Mouse (Mus musculus) cerebellum, adult 11-12 months (tissue): ENCODE measurements around the gene 6030458C11Rik.
A peak's percentile ranks its signal among the peaks of the same experiment; 100 is the strongest.

ENCODE experiments used
- DNase-seq: peaks from one replicate; pipeline ENCODE4 v3.0.0; 2022

6030458C11Rik gene

DNA sequence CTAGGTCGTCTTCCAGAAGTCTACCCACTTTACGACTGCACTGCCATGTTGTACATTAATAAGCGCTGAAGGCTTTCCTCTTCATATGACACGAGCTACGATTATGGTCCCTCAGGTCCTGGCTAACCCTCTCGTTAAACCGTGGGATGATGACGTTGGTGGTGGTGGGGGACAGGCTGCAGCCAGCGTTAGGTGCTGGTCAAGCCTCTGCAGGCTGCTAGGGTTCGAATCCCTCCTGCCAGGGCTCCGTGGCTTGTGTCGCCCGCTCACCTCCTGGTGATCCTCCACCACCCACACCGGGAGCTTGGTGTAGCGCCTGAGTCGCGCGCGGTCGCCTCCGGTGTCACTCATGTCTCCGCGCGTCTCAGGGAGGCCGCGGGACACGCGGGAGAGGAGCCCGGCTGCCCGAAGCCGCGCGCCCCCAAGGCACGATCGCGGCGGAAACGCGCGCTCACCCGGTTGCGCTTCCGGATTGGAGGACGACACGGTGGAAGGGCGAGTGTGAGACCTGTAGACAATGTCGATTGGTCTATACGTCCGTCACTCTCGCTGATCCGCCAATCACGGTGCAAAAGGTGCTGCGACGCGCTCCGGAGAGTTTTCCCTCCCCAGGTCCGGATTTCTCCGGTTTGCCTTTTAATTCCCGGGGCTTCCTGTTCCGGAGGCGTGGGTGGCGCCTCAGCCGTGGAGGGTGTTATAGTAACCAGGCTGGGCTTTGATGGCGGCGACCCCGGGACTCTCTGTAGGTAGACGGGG, at the start of gene 6030458C11Rik, which contains the start of gene Drosha:
Gene 6030458C11Rik, minus strand, starts transcription at position 453 of the 756 bp plus-strand sequence.
Gene Drosha, plus strand, starts transcription at position 619 of the 756 bp plus-strand sequence.
- peak; percentile 97 for DNase-seq

- DNase-seq: no peak
These were observed 42.8 kb upstream of the 6030458C11Rik start for GRCm38 (mm10) chr15:12867269-12867668.

DNA sequence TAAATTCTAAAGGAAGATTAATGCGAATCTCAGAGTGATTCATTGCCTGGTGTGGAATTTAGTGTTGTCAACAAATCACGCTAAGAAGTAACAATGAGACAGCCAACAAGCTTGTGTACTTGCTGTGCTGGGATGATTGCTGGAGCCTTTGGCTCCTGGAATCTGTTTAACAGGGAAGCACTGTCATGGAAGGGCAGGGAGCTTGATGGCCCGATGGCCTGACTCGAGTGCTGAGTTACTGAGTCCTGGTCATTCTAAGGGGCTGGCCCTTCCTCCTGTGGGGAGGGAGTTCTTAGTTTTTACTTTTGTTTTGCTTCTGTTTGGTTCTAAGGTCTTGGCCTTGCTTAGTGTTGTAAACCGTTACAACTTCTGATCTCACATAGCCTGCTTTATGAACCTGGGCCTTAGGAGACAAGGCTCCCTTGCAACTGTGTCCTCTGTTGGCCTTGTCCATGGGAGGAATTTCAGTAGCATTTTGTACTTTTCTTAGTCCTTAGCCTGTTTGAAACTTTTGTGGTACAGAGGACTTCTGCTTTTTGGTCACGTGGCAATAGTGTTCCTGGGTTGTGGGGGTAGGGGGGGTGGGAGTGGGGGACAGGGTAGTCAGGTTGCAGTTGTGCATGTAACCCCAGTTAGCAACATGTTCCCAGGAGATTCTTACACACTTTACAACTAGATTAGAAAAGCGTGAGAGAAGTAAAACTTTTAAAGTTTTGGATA, 41.3 kb upstream of the 6030458C11Rik start:
- no peak for DNase-seq

GRCm38 (mm10) chr15:12863669-12864068, 39.2 kb upstream of the 6030458C11Rik start:
- no peak for DNase-seq

DNA sequence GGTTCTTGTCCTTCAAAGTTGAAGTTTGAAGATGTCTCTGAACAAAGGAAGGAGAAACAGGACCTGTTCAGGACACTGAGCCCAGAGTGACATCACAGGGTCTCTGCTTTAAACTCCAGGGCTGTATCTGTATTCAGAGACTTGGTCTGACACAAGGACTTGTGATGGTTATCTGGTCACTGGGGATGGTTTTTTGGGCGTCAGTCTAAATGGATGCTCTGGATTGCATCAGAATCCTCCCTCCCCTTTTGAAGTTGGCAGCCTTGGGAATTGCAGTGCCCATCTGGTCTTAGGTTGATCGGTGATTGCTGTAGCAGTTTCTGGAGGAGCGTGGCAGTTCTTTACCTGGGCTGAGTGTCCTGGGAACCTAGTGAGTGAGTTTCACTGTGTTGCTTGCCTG, 37.6 kb upstream of the 6030458C11Rik start:
- no peak for DNase-seq

DNA sequence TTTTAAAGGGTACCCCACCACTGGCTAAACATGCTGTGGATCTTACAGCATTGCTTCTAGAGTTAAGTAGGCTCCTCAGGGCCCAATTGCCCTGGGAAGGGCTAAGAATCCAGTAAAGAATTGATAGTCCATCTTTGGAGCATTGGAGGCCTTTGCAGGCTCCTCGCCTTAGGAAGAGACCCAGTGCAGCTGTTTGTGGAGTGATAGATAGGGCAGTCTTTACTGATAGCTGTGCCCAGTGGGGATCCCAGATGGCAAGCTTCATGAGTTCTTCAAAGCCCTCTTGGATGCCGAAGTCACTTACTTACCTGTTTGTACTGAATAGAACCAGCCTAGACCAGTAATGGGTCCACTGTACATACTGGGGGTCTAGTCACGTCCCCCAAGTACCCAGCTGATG, 34.2 kb upstream of the 6030458C11Rik start:
- no peak for DNase-seq

GRCm38 (mm10) chr15:12857840-12858516, 33.5 kb upstream of the 6030458C11Rik start:
- DNase-seq: no peak

DNA sequence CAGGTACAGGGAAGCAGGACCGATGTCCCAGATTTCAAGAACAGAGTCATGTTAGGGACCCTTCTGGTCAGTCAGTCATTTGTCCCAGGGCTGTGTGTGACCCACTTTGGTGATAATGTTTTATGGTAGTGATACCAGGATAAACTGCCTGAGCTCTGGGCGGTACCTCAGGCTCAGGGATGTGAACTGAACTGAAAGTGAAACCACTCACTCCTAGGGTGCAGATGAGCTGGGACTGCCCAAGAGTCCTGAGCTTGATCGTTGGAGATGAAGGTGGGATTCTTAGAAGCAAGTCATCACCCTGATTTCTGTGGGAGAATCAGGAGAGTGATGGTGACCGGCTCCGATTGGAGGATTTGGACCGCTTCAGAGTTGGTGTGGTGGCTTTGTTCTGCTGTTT, 32.3 kb upstream of the 6030458C11Rik start:
- no peak for DNase-seq

GRCm38 (mm10) chr15:12853471-12853870, 29.0 kb upstream of the 6030458C11Rik start:
- no peak for DNase-seq

GRCm38 (mm10) chr15:12849373-12849772, 24.9 kb upstream of the 6030458C11Rik start:
- no peak for DNase-seq

- DNase-seq: no peak
These were observed 23.9 kb upstream of the 6030458C11Rik start for GRCm38 (mm10) chr15:12848196-12848975.

- DNase-seq: no peak
These were observed 18.4 kb upstream of the 6030458C11Rik start for GRCm38 (mm10) chr15:12842833-12843232.

- DNase-seq: no peak
These were observed 16.3 kb upstream of the 6030458C11Rik start for GRCm38 (mm10) chr15:12840737-12841136.

DNA sequence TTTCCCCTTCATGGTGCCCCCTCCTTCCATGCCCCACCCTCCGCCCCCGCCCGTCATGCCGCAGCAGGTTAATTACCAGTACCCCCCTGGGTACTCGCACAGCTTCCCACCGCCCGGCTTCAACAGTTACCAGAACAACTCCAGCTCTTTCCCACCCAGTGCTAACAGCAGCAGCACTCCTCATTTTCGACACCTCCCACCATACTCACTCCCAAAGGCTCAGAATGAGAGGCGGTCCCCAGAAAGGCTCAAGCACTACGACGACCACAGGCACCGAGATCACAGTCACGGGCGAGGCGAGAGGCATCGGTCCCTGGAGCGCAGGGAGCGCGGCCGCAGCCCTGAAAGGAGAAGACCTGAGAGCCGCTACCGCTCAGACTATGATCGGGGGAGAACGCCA, 9.8 kb upstream of the 6030458C11Rik start:
- no peak for DNase-seq

GRCm38 (mm10) chr15:12833385-12833784, 8.9 kb upstream of the 6030458C11Rik start:
- no peak for DNase-seq

- DNase-seq: no peak
These were observed 8.2 kb upstream of the 6030458C11Rik start for GRCm38 (mm10) chr15:12832599-12832998.

GRCm38 (mm10) chr15:12829878-12830277, 5.4 kb upstream of the 6030458C11Rik start:
- DNase-seq: no peak

DNA sequence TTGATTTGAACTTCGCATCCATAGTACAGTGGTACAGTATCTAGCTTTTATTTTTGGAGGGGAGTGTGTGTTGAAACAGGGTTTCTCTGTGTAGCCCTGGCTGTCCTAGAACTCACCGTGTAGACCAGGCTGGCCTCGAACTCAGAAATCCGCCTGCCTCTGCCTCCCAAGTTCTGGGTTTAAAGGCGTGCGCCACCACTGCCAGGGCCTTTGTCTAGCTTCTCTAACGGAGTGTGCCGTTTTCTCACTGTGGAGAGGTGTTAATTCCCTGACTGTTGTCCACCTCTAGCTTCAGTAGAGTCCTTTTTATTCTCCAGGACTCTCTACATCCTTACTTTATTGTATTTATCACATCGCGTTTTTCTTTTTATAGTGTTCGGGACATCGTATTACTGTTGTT, 959 bp upstream of the 6030458C11Rik start:
- DNase-seq: peak; percentile 25

DNA sequence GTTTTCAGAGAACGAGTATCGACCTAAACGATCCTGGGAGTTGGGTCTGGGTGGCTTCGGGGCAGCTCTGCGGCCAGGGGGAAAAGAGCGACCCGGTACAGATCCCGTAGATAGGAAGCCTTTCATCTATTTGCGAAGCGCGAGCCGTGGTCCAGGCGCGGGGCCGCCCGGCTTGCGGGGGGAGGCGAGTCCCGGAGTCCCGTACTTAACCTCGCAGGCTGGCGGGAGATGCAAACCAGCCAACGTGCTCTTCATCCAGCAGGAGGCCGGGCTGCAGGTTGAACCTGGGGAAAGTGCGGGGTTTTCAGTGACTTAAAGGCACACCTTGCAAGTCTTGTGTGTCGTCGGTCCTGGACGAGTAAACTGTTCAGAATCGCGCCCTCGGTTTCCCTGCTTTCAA, 516 bp upstream of the 6030458C11Rik start:
- no peak for DNase-seq

DNA sequence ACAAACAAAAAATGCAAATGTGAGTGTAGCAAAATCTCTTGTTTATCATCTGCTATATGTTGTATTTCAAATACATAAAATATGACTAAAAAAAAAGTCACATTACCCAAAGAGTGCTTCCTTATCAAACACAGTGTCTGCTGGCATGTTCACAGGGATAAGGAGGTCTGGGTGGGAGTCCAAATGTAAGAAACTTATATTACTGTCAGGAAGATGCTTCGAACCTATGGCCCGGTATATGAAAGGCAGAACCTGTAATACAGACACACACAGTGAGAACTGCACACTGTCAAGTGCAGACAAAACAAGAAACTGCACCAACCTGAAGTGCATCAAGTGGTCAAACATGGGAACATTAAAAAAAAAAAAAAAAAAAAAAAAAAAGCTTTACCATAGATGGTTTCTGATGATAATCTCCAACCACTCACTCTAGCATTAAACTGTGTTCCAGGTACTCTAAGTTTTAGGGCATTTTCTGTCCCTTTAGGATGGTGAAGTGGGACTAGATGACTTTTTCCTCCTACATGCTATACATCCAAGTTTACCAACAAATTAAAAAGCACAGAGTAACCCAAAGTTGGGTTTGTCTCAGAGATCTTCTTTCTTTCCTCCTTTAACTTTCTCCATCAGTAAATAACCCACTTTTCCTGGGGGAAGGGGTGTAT, 862 bp downstream of the 6030458C11Rik start:
- no peak for DNase-seq

- no peak for DNase-seq
These were observed 1.7 kb downstream of the 6030458C11Rik start for GRCm38 (mm10) chr15:12822416-12823395.
